Mouse (Mus musculus) B cell, adult 2 months (primary cell): ENCODE measurements around the gene Gm42669.

Experiments
- DNase-seq, 2 experiments: peaks; one replicate each; pipeline ENCODE4 v3.0.0; 2022

Gene Gm42669

GRCm38 (mm10) chr5:107521897-107522296, 14.5 kb downstream of the Gm42669 start:
- no peak for DNase-seq

GRCm38 (mm10) chr5:107524281-107524680, 16.9 kb downstream of the Gm42669 start:
- DNase-seq, result peak in 1 of 2 experiments; percentile 8

GRCm38 (mm10) chr5:107528856-107529255, 21.4 kb downstream of the Gm42669 start:
- DNase-seq, result no peak

- no peak for DNase-seq
Observed at GRCm38 (mm10) chr5:107533590-107533989, 26.2 kb downstream of the Gm42669 start.

GRCm38 (mm10) chr5:107534581-107534980, 27.2 kb downstream of the Gm42669 start, which contains the start of gene 1700028K03Rik:
TSS of gene 1700028K03Rik (plus strand) at chr5:107534709.
- DNase-seq, result no peak

- no peak for DNase-seq
Observed at GRCm38 (mm10) chr5:107541696-107542095, 34.3 kb downstream of the Gm42669 start.

- DNase-seq, result no peak
Observed at GRCm38 (mm10) chr5:107545927-107546326, 38.5 kb downstream of the Gm42669 start.

- DNase-seq, result no peak
Observed at GRCm38 (mm10) chr5:107547955-107548354, 40.5 kb downstream of the Gm42669 start.

GRCm38 (mm10) chr5:107548444-107548843, 41.0 kb downstream of the Gm42669 start:
- no peak for DNase-seq

- DNase-seq, result no peak
Observed at GRCm38 (mm10) chr5:107554336-107554735, 46.9 kb downstream of the Gm42669 start.

- no peak for DNase-seq
Observed at GRCm38 (mm10) chr5:107556969-107557368, 49.5 kb downstream of the Gm42669 start.

GRCm38 (mm10) chr5:107569148-107569547, 61.7 kb downstream of the Gm42669 start:
- DNase-seq, result no peak

GRCm38 (mm10) chr5:107597301-107598077, 90.1 kb downstream of the Gm42669 start, which contains the start of the genes Rpap2 and Glmn:
TSS of gene Rpap2 (plus strand) at chr5:107597373.
TSS of gene Glmn (minus strand) at chr5:107597888.
- DNase-seq, result peak; percentile 82 to 84

GRCm38 (mm10) chr5:107598380-107598779, 91.0 kb downstream of the Gm42669 start:
- DNase-seq, result no peak

GRCm38 (mm10) chr5:107611224-107611623, 103.8 kb downstream of the Gm42669 start:
- peak; percentile 71 to 75 for DNase-seq

- DNase-seq, result no peak
Observed at GRCm38 (mm10) chr5:107617986-107618385, 110.6 kb downstream of the Gm42669 start.

- DNase-seq, result no peak
Observed at GRCm38 (mm10) chr5:107621327-107621726, 113.9 kb downstream of the Gm42669 start.
